Mouse (Mus musculus): Measurements from ENCODE around the gene Sirt2. TPM values are rescaled to one million over a fixed set of nuclear protein-coding genes. Genes with fewer than 3 reads are reported as not detected.

Sirt2 gene
- polyA plus RNA-seq, 1 experiment from 2014 or later = 67.3 TPM

DNA sequence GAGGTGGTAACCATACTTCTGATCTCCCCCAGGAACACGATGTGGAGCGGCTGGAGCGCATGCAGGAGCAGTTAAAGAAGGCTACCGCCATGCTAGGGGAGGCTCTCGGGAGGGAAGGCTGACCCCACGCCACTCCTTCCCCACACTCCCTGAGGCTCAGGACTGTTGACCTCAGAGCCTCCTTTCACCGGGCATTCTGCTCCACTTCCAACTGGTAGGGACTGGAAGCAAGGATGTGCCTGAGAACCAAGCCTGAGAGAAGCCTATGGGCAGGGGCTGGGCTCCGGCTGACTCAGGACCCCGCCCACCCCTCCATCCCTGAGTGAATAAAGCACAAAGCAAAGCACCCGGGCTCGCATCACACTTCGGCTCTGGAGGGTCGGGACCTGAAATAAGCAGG lies 7.9 kb upstream of the Sirt2 start:
- no peak for ATAC-seq (ENCODE audit: low FRiP score, low TSS enrichment)
- Histone ChIP-seq H3K4me2 (replicated peaks; ENCODE audit: low read depth, low read length) (no peak overlapping the region), H3K4me3 (ENCODE audit: low read length) (no peak overlapping the region), H3K27me3 (ENCODE audit: insufficient read depth, low read length) (peaks cover 10% of the 10 kb centered on the region; the same call in 1 of the 2 replicates), H3K36me3 (ENCODE audit: insufficient read depth, low read length) (peaks cover 26% of the 10 kb centered on the region), H3K9ac (replicated peaks; ENCODE audit: low read length) (no peak overlapping the region), H3K9me3 (ENCODE audit: low read length) (no peaks in the 10 kb centered on the region), H3K27ac (ENCODE audit: low read length) (no peak overlapping the region), H3K4me1 (ENCODE audit: insufficient read depth, low read length) (peaks cover 6% of the 10 kb centered on the region)
- whole genome bisulfite sequencing = 89% methylated on average over 13 of the region's 13 CpGs

DNA sequence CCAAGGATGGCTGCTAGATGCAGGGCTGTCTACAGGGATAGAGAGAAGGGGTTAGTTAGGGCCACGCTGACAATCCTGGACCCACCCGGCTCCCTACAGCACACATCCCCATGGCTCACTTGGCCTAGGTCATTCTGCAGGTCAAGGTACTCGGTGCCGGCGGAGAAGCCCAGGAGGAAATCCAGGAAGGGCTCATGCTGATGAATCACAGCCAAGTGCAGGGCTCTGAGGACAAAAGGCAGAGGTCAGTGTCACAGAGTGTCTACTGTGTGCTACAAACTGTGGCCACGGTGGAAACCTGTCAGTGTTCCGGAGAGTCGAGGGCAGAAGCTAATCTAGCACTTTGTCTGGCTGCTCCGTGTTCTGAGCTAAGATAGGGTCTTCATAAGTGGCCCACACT lies 4.6 kb upstream of the Sirt2 start:
- H3K4me2 ChIP-seq (replicated peaks; ENCODE audit: low read depth, low read length) = no peak overlapping the region
- H3K27me3 ChIP-seq (ENCODE audit: insufficient read depth, low read length) = no peaks in the 10 kb centered on the region
- ATAC-seq (ENCODE audit: low FRiP score, low TSS enrichment) = no peak
- H3K4me3 ChIP-seq (ENCODE audit: low read length) = no peak overlapping the region
- H3K9me3 ChIP-seq (ENCODE audit: low read length) = no peaks in the 10 kb centered on the region
- WGBS = 89% methylated on average over 9 of the region's 9 CpGs
- peaks cover 26% of the 10 kb centered on the region for H3K36me3 ChIP-seq (ENCODE audit: insufficient read depth, low read length)
- H3K9ac ChIP-seq (replicated peaks; ENCODE audit: low read length) = no peak overlapping the region
- H3K27ac ChIP-seq (ENCODE audit: low read length) = no peak overlapping the region
- H3K4me1 ChIP-seq (ENCODE audit: insufficient read depth, low read length) = peaks cover 6% of the 10 kb centered on the region; the same call in 1 of the 2 replicates

DNA sequence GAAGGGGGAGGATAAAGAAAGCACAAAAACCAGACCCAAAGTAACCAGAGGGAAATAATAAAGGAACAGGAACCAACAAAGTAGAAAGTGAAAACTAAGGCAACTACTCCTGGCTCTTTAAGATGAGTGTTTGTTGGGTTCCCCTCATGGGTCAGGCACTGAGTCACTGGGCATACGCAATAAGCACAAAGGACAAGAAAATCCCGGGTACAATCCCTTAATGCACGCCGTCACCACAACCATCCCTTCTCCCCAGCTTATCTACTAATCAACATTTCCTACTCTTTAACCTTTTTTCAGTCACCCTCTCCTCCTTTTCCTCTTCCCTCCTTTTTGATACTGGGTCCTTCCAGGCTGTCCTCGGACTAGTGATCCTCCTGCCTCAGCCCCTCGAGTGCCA lies 1.3 kb upstream of the Sirt2 start:
- WGBS = 86% methylated on average over 6 of the region's 6 CpGs
- Histone ChIP-seq H3K36me3 (ENCODE audit: insufficient read depth, low read length) (peaks cover 14% of the 10 kb centered on the region), H3K9me3 (ENCODE audit: low read length) (no peaks in the 10 kb centered on the region), H3K4me3 (ENCODE audit: low read length) (peak overlapping the region; percentile 72), H3K27ac (ENCODE audit: low read length) (no peak overlapping the region), H3K4me2 (replicated peaks; ENCODE audit: low read depth, low read length) (peak overlapping the region; percentile 66), H3K9ac (replicated peaks; ENCODE audit: low read length) (0 out of 2 replicates have a peak overlapping the region, but pooled peaks have one; percentile 75), H3K27me3 (ENCODE audit: insufficient read depth, low read length) (no peaks in the 10 kb centered on the region), H3K4me1 (ENCODE audit: insufficient read depth, low read length) (peaks cover 13% of the 10 kb centered on the region)
- ATAC-seq (ENCODE audit: low FRiP score, low TSS enrichment) = no peak

GRCm38 (mm10) chr7:28766910-28767309 lies 375 bp downstream of the Sirt2 start:
- H3K4me3 ChIP-seq (ENCODE audit: low read length) = peak overlapping the region; percentile 72
- peaks cover 13% of the 10 kb centered on the region for H3K4me1 ChIP-seq (ENCODE audit: insufficient read depth, low read length)
- H3K36me3 ChIP-seq (ENCODE audit: insufficient read depth, low read length) = peaks cover 3% of the 10 kb centered on the region; the same call in 1 of the 2 replicates
- WGBS = 6% methylated on average over 14 of the region's 14 CpGs
- no peaks in the 10 kb centered on the region for H3K9me3 ChIP-seq (ENCODE audit: low read length)
- peak overlapping the region; percentile 90 for H3K9ac ChIP-seq (replicated peaks; ENCODE audit: low read length)
- ATAC-seq (ENCODE audit: low FRiP score, low TSS enrichment) = no peak; the same call in 1 of the 2 replicates
- H3K4me2 ChIP-seq (replicated peaks; ENCODE audit: low read depth, low read length) = peak overlapping the region; percentile 57
- H3K27me3 ChIP-seq (ENCODE audit: insufficient read depth, low read length) = no peaks in the 10 kb centered on the region
- H3K27ac ChIP-seq (ENCODE audit: low read length) = no peak overlapping the region

- H3K27me3 ChIP-seq (ENCODE audit: insufficient read depth, low read length) = no peaks in the 10 kb centered on the region
- H3K4me2 ChIP-seq (replicated peaks; ENCODE audit: low read depth, low read length) = peak within 1 kb of the TSS; percentile 66
- H3K27ac ChIP-seq (ENCODE audit: low read length) = no peak within 1 kb of the TSS
- no peaks in the 10 kb centered on the region for H3K9me3 ChIP-seq (ENCODE audit: low read length)
- no peaks in the 10 kb centered on the region; the same call in 1 of the 2 replicates for H3K36me3 ChIP-seq (ENCODE audit: insufficient read depth, low read length)
- peak within 1 kb of the TSS; percentile 72 for H3K4me3 ChIP-seq (ENCODE audit: low read length)
- peaks cover 13% of the 10 kb centered on the region for H3K4me1 ChIP-seq (ENCODE audit: insufficient read depth, low read length)
- no peak for ATAC-seq (ENCODE audit: low FRiP score, low TSS enrichment)
- H3K9ac ChIP-seq (replicated peaks; ENCODE audit: low read length) = peak within 1 kb of the TSS; percentile 90
- WGBS = 54% methylated on average over 7 of the region's 7 CpGs
Measured at GRCm38 (mm10) chr7:28767462-28767965, 979 bp downstream of the Sirt2 start, which contains the start of gene Nfkbib. Nfkbib (minus strand) TSS chr7:28767512.

DNA sequence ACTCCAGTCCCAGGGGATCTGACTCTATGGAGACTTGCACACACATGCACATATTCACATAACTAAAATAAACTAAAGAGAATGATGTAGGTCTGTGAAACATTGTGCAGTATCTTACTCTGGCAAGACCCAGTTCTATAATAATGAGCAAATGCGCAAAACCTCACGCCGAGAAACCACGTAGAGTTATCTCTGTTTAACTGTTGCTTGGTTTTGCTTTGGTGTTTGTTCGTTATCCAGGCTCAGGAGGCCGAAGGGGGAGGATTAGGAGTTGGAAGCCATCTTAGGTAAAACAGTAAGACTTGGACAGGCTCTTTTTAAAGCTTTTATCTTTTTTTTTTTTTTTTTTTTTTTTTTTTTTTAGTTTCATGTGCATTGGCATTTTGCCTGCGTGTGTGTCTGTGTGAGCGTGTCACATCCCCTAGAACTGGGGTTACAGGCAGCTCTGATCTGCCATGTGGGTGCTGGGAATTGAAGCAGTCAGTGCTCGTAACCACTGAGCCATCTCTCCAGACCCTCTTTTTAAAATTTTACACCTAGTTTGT lies 3.0 kb downstream of the Sirt2 start:
- no peak overlapping the region for H3K9ac ChIP-seq (replicated peaks; ENCODE audit: low read length)
- no peak for ATAC-seq (ENCODE audit: low FRiP score, low TSS enrichment)
- no peaks in the 10 kb centered on the region for H3K9me3 ChIP-seq (ENCODE audit: low read length)
- peaks cover 13% of the 10 kb centered on the region for H3K4me1 ChIP-seq (ENCODE audit: insufficient read depth, low read length)
- no peak overlapping the region for H3K4me3 ChIP-seq (ENCODE audit: low read length)
- no peaks in the 10 kb centered on the region for H3K27me3 ChIP-seq (ENCODE audit: insufficient read depth, low read length)
- H3K4me2 ChIP-seq (replicated peaks; ENCODE audit: low read depth, low read length) = no peak overlapping the region
- 92% methylated on average over 9 of the region's 9 CpGs for WGBS
- H3K27ac ChIP-seq (ENCODE audit: low read length) = no peak overlapping the region
- no peaks in the 10 kb centered on the region; the same call in 1 of the 2 replicates for H3K36me3 ChIP-seq (ENCODE audit: insufficient read depth, low read length)

DNA sequence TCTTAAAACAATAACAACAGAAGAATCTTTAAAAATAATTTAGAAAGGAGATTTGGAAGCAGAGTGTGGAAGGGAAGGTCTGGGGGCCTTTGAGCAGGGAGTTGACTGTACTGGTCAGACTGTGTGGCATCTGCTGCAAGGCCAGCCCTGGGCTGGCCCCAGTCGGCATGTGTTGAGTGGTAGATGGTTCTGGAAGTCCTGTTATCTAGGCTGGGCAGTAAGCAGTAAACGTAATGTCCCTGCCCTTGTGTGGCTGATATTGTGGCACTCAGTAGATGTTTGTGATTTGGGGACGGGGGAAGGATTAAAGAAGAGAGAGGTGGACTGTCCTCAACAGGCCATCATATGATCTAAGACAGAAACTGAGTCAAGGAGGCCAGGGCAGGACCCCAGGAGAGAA lies 3.8 kb downstream of the Sirt2 start:
- Histone ChIP-seq H3K9ac (replicated peaks; ENCODE audit: low read length) (no peak overlapping the region), H3K27ac (ENCODE audit: low read length) (no peak overlapping the region), H3K4me2 (replicated peaks; ENCODE audit: low read depth, low read length) (no peak overlapping the region), H3K4me1 (ENCODE audit: insufficient read depth, low read length) (peaks cover 13% of the 10 kb centered on the region), H3K4me3 (ENCODE audit: low read length) (no peak overlapping the region), H3K36me3 (ENCODE audit: insufficient read depth, low read length) (no peaks in the 10 kb centered on the region; the same call in 1 of the 2 replicates), H3K27me3 (ENCODE audit: insufficient read depth, low read length) (no peaks in the 10 kb centered on the region), H3K9me3 (ENCODE audit: low read length) (no peaks in the 10 kb centered on the region)
- WGBS = 93% methylated on average over 3 of the region's 3 CpGs
- ATAC-seq (ENCODE audit: low FRiP score, low TSS enrichment) = no peak

- 92% methylated on average over 11 of the region's 11 CpGs for WGBS
- H3K4me3 ChIP-seq (ENCODE audit: low read length) = no peak overlapping the region
- ATAC-seq (ENCODE audit: low FRiP score, low TSS enrichment) = no peak
Measured at GRCm38 (mm10) chr7:28771867-28772266, 5.3 kb downstream of the Sirt2 start.

DNA sequence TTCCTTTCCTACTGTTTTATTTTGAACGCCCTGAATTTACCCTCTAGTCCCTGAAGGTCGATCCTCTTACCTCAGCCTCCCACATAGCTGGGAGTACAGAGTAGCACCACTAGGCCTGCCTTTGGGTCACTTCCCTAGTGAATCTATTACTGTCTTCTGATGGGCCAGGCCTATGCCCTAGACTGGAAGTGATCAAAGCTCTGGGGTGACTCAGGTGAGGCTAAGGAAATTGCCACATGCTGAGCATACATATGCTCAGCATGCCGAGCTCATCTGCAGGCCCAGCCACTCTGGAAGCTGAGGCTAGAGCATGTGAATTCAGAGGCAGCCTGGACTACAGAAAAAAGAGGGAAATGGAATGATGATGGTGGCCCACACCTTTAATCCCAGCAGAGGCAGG lies 6.6 kb downstream of the Sirt2 start:
- WGBS = 52% methylated on average over 3 of the region's 3 CpGs
- ATAC-seq (ENCODE audit: low FRiP score, low TSS enrichment) = no peak
- H3K36me3 ChIP-seq (ENCODE audit: insufficient read depth, low read length) = no peaks in the 10 kb centered on the region; the same call in 1 of the 2 replicates
- no peak overlapping the region for H3K27ac ChIP-seq (ENCODE audit: low read length)
- H3K4me2 ChIP-seq (replicated peaks; ENCODE audit: low read depth, low read length) = no peak overlapping the region
- no peaks in the 10 kb centered on the region for H3K4me1 ChIP-seq (ENCODE audit: insufficient read depth, low read length)
- H3K27me3 ChIP-seq (ENCODE audit: insufficient read depth, low read length) = no peaks in the 10 kb centered on the region
- no peaks in the 10 kb centered on the region for H3K9me3 ChIP-seq (ENCODE audit: low read length)
- no peak overlapping the region for H3K9ac ChIP-seq (replicated peaks; ENCODE audit: low read length)
- no peak overlapping the region for H3K4me3 ChIP-seq (ENCODE audit: low read length)

More at GRCm38 (mm10) chr7:28771867-28772266, 5.3 kb downstream of the Sirt2 start:
- Histone ChIP-seq H3K27me3 (ENCODE audit: insufficient read depth, low read length) (no peaks in the 10 kb centered on the region), H3K4me2 (replicated peaks; ENCODE audit: low read depth, low read length) (no peak overlapping the region), H3K9ac (replicated peaks; ENCODE audit: low read length) (no peak overlapping the region), H3K9me3 (ENCODE audit: low read length) (no peaks in the 10 kb centered on the region), H3K36me3 (ENCODE audit: insufficient read depth, low read length) (no peaks in the 10 kb centered on the region; the same call in 1 of the 2 replicates), H3K27ac (ENCODE audit: low read length) (no peak overlapping the region), H3K4me1 (ENCODE audit: insufficient read depth, low read length) (peaks cover 7% of the 10 kb centered on the region)

DNA sequence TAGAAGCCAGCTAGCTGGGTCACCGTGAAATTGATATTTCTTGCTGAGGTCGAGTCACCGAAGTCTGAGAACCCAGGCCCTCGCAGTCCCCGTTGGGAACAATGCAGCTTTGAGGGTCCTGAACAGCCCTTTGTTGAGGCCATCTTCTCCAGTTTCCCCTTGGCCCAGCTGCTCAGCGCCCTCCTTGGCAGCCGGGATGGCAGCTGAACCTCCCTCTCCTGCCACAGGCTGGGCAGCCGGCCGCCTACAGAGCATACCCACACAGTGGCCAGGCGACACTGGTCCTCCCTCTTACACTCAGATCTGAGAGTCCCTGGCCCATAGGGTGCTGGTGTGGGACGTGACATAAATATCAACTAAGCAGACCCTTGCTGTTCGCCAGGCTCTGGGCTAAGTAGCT lies 7.6 kb downstream of the Sirt2 start:
- WGBS = 63% methylated on average over 12 of the region's 12 CpGs
- Histone ChIP-seq H3K36me3 (ENCODE audit: insufficient read depth, low read length) (no peaks in the 10 kb centered on the region; the same call in 1 of the 2 replicates), H3K4me2 (replicated peaks; ENCODE audit: low read depth, low read length) (no peak overlapping the region), H3K9me3 (ENCODE audit: low read length) (no peaks in the 10 kb centered on the region), H3K27ac (ENCODE audit: low read length) (no peak overlapping the region), H3K4me1 (ENCODE audit: insufficient read depth, low read length) (no peaks in the 10 kb centered on the region), H3K4me3 (ENCODE audit: low read length) (no peak overlapping the region), H3K9ac (replicated peaks; ENCODE audit: low read length) (no peak overlapping the region), H3K27me3 (ENCODE audit: insufficient read depth, low read length) (no peaks in the 10 kb centered on the region)
- ATAC-seq (ENCODE audit: low FRiP score, low TSS enrichment) = no peak

Measured in kidney, embryonic 16.5 days (tissue).